Mouse (Mus musculus) embryonic facial prominence, embryonic 14.5 days (tissue): ENCODE data around the gene Rp9. TPM values are rescaled to one million over a fixed set of nuclear protein-coding genes. Genes with fewer than 3 reads are reported as not detected.
"Not testable (repeated sequence)": the region's sequence is repeated elsewhere in the genome, so short reads cannot be mapped to it uniquely, and the experiment has no call there.

ENCODE experiments used
- ATAC-seq: fragments of 200-750 bp; cut with Nextera tagmentation; 2 replicates; pipeline ENCODE4 v1.8.0; 2017; ENCODE audit warnings: low read depth, moderate number of reproducible peaks, moderate TSS enrichment
- DNase-seq: peaks from one replicate; pipeline ENCODE4 v3.0.0-alpha.2; 2015; ENCODE audit warnings: low spot score
- H3K27ac ChIP-seq: fragments of 300-500 bp; sonication (generic); replicated peaks from 2 replicates; pipeline ENCODE4 v1.5.1; 2014; ENCODE audit warnings: low read depth, mild to moderate bottlenecking, low read length, moderate library complexity
- H3K27me3 ChIP-seq: fragments of 300-500 bp; sonication (generic); replicated peaks from 2 replicates; pipeline ENCODE4 v1.6.1; 2014; ENCODE audit warnings: low read length; ENCODE audit not compliant: control insufficient read depth, insufficient read depth
- H3K36me3 ChIP-seq: fragments of 300-500 bp; sonication (generic); 2 replicates; pipeline ENCODE4 v1.6.1; 2014; ENCODE audit warnings: low read length, mixed read lengths; ENCODE audit not compliant: control insufficient read depth, insufficient read depth
- H3K4me1 ChIP-seq: fragments of 300-500 bp; sonication (generic); 2 replicates; pipeline ENCODE4 v1.6.1; 2014; ENCODE audit warnings: antibody characterized with exemption, low read length; ENCODE audit not compliant: control insufficient read depth, insufficient read depth
- H3K4me2 ChIP-seq: fragments of 300-500 bp; sonication (generic); 2 replicates; pipeline ENCODE4 v1.6.1; 2014; ENCODE audit warnings: low read depth, mild to moderate bottlenecking, low read length, moderate library complexity, mixed read lengths
- H3K4me3 ChIP-seq: fragments of 300-500 bp; sonication (generic); 2 replicates; pipeline ENCODE4 v1.5.1; 2014; ENCODE audit warnings: low read depth, mild to moderate bottlenecking, low read length
- H3K9ac ChIP-seq: fragments of 300-500 bp; sonication (generic); 2 replicates; pipeline ENCODE4 v1.6.1; 2014; ENCODE audit warnings: low read depth, mild to moderate bottlenecking, low read length, moderate library complexity, mixed read lengths
- H3K9me3 ChIP-seq: fragments of 300-500 bp; sonication (generic); 2 replicates; pipeline ENCODE4 v1.6.1; 2016; ENCODE audit warnings: low read length; ENCODE audit not compliant: control insufficient read depth
- WGBS: fragments of 180-500 bp; shearing (Covaris S2); extraction: QIAGEN DNeasy Blood & Tissue Kit; methylation state at CpG from one replicate; pipeline ENCODE4 v1.1.7; 2014; 5-methylcytosine and 5-hydroxymethylcytosine counted together
- polyA plus RNA-seq: library from polyadenylated mRNA; unstranded; fragments of >200 nt; fragmentation: Nextera tagmentation; extraction: Ambion mirVana; gene quantifications from 2 replicates; pipeline ENCODE4 v1.2.1, GENCODE M21; 2014

Gene Rp9
- polyA plus RNA-seq, 1 experiment from 2014 or later: 61.5 TPM

DNA sequence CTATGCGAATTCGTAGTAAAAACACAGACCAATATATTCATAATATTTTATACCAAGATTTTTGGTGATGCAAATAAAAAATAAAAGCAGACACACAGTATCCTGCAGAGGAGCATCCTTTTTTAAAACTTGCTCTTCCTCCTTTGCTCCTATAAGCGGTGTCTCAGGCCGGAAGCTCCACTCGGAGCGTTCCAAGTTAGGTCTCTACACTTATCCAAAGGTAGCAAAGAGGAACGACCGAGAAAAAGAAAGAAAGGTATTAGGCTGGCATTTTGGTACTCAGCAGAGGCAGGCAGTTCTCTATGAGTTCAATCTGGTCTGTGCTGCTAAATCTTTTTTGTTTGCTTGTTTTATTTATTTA, 664 bp downstream of the Rp9 start:
- 0 out of 2 replicates have a peak, but pooled peaks cover 6% of the 10 kb centered on the region for H3K36me3 ChIP-seq
- 0 out of 2 replicates have a peak overlapping the region, but pooled peaks have one; percentile 72 for H3K4me2 ChIP-seq
- DNase-seq: no peak
- H3K4me1 ChIP-seq: peaks cover 7% of the 10 kb centered on the region; the same call in 1 of the 2 replicates
- no peaks in the 10 kb centered on the region for H3K27me3 ChIP-seq
- no peak overlapping the region for H3K27ac ChIP-seq
- ATAC-seq: no peak
- no peak overlapping the region for H3K9ac ChIP-seq
- no peaks in the 10 kb centered on the region for H3K9me3 ChIP-seq
- H3K4me3 ChIP-seq: no peak overlapping the region
- WGBS: 74% methylated on average over 8 of the region's 8 CpGs

DNA sequence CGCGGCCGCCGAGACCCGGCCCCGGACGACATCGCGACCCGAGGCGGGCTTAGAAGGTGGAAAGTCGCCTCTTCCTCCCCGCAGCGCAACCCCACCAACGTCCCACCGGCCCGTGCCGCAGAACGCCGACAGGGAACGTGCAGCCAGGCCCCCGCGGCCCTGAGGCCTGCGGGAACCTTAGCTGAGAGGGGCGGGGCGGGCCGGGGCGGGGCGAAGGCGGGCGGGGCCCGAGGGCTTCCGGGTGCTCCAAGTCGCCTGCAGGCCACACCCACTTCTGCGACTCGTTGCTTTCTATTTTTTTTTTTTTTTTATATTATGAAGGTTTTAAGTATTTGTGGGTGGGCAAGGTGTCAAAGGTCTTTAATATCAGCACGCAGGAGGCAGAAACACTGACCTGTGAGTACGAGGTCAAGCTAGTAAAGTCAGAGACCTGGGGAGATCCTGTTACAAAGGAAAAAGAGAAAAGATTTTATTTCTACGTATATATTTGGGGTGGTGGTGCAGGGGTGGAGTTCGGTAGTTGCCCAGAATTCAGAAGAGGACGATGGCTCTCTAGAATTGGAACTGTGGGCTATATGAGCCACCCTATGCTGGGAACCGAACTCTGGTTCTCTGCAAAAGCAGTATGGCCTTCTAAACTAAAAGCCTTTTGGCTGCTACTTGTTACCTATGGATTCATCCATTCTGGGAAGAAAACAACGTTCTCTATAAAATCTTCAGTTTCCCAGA, 1.2 kb downstream of the Rp9 start:
- Histone ChIP-seq H3K36me3 (0 out of 2 replicates have a peak, but pooled peaks cover 6% of the 10 kb centered on the region), H3K27me3 (no peaks in the 10 kb centered on the region)
- WGBS: 5% methylated on average over 21 of the region's 43 CpGs

DNA sequence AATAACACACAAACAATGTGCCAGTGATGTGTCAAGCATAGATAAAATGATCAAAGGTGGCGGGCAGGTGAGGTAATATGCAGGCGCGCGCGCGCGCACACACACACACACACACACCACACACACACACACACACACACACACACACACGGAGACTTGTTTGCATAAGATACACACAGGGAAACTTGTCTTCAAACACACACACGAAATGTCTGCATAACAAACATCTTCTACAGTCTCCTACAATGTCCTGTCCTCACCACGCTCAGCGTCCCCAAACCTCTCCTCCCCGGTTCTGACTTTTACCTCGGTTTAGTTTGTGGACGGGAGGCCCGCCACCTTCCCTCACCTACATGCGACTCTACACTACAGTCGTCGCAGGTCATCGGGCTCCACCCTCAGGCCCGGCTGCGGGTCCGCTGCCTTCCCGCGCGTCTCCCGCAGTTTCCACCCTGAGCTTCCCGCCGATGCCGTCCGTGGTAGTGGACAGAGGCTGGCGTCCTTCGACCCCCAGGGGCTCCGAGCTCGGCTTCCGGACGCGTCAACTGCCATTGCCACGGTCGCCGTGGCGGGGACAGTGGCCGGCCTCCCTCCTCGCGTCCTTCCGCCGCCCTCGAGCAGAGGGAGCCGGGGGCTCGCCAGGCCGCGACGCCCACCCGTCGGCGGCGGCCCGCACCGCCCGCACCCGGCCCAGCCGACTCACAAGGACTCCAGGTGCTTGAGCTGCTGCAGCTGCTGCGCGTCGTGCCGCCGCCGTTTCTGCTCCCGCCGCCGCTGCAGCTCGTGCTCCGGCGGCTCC, 2.0 kb downstream of the Rp9 start:
- H3K4me3 ChIP-seq: peak overlapping the region; percentile 82
- H3K27me3 ChIP-seq: no peaks in the 10 kb centered on the region
- H3K4me1 ChIP-seq: peaks cover 7% of the 10 kb centered on the region; the same call in 1 of the 2 replicates
- peak overlapping the region; percentile 92 for H3K9ac ChIP-seq
- H3K36me3 ChIP-seq: 0 out of 2 replicates have a peak, but pooled peaks cover 6% of the 10 kb centered on the region
- H3K9me3 ChIP-seq: no peaks in the 10 kb centered on the region
- DNase-seq: peak; percentile 34
- ATAC-seq: peak; percentile 75
- H3K4me2 ChIP-seq: peak overlapping the region; percentile 72
- WGBS: under 1% methylated on average over 56 of the region's 73 CpGs
- peak overlapping the region; percentile 87 for H3K27ac ChIP-seq

More for the DNA sequence above, 1.2 kb downstream of the Rp9 start:
- Histone ChIP-seq H3K4me2 (peak overlapping the region; percentile 72), H3K9me3 (no peaks in the 10 kb centered on the region), H3K9ac (peak overlapping the region; percentile 92), H3K4me1 (peaks cover 7% of the 10 kb centered on the region; the same call in 1 of the 2 replicates), H3K4me3 (peak overlapping the region; percentile 82), H3K27ac (peak overlapping the region; percentile 87)
- DNase-seq (peak; percentile 93), ATAC-seq (peak; percentile 88)

DNA sequence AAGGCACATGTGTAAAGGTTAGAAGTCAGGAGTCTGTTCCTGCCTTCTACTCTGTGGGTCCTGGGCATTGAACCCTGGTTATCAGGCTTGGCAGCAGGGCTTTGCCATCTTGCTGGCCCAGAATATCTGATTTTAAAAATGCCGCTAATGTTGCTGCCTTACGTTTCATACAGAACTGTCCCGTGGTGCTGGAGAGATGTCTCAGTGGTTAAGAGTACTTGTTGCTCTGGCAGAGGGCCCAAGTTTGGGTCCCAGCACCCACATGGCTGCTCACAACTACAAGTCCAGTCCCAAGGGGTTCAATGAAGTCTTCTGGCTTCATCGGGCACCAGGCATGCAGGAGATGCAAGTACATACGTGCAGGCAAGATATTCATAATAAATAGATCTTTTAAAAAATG, 3.3 kb downstream of the Rp9 start:
- peaks cover 7% of the 10 kb centered on the region; the same call in 1 of the 2 replicates for H3K4me1 ChIP-seq
- no peaks in the 10 kb centered on the region for H3K9me3 ChIP-seq
- H3K27ac ChIP-seq: no peak overlapping the region
- H3K36me3 ChIP-seq: peaks cover 15% of the 10 kb centered on the region; the same call in 1 of the 2 replicates
- 94% methylated on average over 5 of the region's 5 CpGs for WGBS
- no peaks in the 10 kb centered on the region for H3K27me3 ChIP-seq
- H3K4me3 ChIP-seq: no peak overlapping the region
- ATAC-seq (no peak), DNase-seq (no peak)
- no peak overlapping the region for H3K4me2 ChIP-seq
- no peak overlapping the region for H3K9ac ChIP-seq

DNA sequence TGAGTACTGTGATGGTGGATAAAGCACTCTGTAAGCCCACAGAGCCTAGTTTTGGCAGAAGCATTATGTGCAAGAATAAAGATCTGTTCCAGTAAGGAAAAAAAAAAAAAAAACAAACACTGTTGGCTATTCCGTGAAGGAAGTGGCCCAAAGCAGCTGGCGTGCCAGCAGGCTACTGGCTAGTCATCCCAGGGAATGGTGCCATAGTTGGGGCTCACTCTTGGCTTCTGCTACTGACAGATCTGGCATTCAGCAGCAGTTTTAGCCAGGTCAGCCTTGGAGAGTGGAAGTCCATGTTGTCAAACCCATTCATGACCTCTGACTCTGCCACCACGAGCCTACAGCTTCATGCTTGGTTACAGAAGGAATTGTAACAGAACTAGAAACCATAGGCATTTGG, 7.6 kb downstream of the Rp9 start:
- H3K27me3 ChIP-seq: no peaks in the 10 kb centered on the region
- 0 out of 2 replicates have a peak, but pooled peaks cover under 1% of the 10 kb centered on the region for H3K4me1 ChIP-seq
- DNase-seq: no peak
- no peak overlapping the region for H3K4me3 ChIP-seq
- H3K36me3 ChIP-seq: peaks cover 35% of the 10 kb centered on the region
- H3K4me2 ChIP-seq: no peak overlapping the region
- no peak overlapping the region for H3K9ac ChIP-seq
- no peak for ATAC-seq
- H3K9me3 ChIP-seq: no peaks in the 10 kb centered on the region
- no peak overlapping the region for H3K27ac ChIP-seq
- WGBS: 87% methylated on average over 3 of the region's 3 CpGs

DNA sequence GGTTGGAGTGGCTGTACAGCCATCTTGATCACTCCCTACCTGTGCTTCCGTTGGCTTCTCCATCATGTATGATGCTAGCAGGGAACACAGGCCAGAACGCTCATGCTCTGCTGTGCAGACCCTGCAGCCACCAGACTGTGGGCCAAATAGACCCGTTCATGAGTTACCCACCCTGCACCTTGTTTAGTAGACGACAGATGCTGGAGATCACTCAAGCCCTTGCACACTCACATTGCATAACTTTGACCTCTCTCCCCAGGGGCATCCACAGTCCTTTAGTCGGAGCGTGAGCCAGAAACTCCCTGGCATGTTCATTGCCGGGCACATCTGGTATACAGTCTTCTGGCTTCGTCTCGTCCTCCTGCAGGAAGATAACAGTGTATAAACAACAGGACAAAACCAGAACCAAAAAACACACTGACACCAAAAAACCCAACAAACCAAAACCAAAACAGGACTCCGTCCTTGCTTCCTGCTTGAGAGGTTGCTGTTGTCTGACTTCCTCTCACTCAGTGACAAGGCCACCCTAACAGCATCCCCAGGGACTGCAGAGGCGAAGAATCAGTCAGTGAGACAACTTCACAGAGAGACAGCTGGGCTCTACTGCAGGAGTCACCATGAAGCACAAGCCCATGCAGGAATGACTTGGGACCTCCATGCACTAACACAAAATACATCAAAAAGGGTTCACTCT, 12.3 kb downstream of the Rp9 start:
- Histone ChIP-seq H3K9me3 (no peaks in the 10 kb centered on the region), H3K27me3 (no peaks in the 10 kb centered on the region), H3K4me1 (no peaks in the 10 kb centered on the region), H3K27ac (no peak overlapping the region), H3K4me3 (no peak overlapping the region), H3K4me2 (no peak overlapping the region), H3K9ac (no peak overlapping the region), H3K36me3 (peaks cover 73% of the 10 kb centered on the region)
- 81% methylated on average over 11 of the region's 11 CpGs for WGBS
- no peak for DNase-seq
- ATAC-seq: no peak

DNA sequence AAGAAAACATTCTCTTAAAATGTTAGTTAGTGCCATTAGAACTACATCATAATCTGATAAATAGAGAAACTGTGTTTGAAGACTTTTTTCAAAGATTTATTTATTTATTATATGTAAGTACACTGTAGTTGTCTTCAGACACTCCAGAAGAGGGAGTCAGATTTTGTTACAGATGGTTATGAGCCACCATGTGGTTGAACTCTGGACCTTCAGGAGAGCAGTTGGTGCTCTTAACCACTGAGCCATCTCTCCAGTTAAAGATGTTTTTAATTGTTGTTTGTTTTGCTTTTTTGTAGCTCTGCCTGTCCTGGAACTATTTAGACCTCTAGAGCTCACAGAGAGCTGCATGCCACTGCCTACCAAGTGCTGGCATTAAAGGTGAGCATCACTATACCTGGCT, 14.5 kb downstream of the Rp9 start:
- Histone ChIP-seq H3K9me3 (no peaks in the 10 kb centered on the region), H3K27me3 (no peaks in the 10 kb centered on the region), H3K36me3 (peaks cover 77% of the 10 kb centered on the region), H3K27ac (no peak overlapping the region), H3K4me3 (no peak overlapping the region), H3K4me2 (no peak overlapping the region), H3K9ac (no peak overlapping the region), H3K4me1 (no peaks in the 10 kb centered on the region)
- DNase-seq (no peak), ATAC-seq (no peak)

DNA sequence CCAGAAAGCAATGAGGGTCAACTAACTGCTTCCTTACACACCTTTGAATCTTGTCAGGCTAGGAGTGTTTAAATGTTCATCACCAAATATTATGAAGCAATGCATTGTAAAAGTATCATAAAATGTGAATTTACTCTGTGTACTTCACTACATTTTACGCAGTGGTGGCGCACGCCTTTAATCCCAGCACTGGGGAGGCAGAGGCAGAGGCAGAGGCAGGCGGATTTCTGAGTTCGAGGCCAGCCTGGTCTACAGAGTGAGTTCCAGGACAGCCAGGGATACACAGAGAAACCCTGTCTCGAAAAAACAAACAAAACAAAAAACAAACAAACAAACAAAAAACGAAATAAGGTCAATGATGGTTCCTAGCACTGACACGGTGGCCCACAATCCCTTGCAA, 15.6 kb downstream of the Rp9 start, which contains the start of gene Gm17545:
TSS of gene Gm17545 (plus strand) at position 301 of the 400 bp plus-strand sequence.
- not testable (repeated sequence) for ATAC-seq, H3K4me3 ChIP-seq
- 93% methylated on average over 8 of the region's 8 CpGs for WGBS

More for the DNA sequence above, 15.6 kb downstream of the Rp9 start, which contains the start of gene Gm17545:
- not testable (repeated sequence) for H3K9me3 ChIP-seq, H3K4me2 ChIP-seq, H3K27ac ChIP-seq, DNase-seq, H3K9ac ChIP-seq, H3K27me3 ChIP-seq, H3K4me1 ChIP-seq
- H3K36me3 ChIP-seq: peaks cover 87% of the 10 kb centered on the region
